Mouse (Mus musculus) stomach, embryonic 16.5 days (tissue): ENCODE measurements around the gene Rap1gap2. TPM values are rescaled to one million over a fixed set of nuclear protein-coding genes. Genes with fewer than 3 reads are reported as not detected.
A peak's percentile ranks its signal among the peaks of the same experiment; 100 is the strongest.

Experiments used
- ATAC-seq: fragments of 200-750 bp; cut with Nextera tagmentation; 2 replicates; pipeline ENCODE4 v1.8.0; 2017; ENCODE audit warnings: moderate number of reproducible peaks, moderate TSS enrichment; ENCODE audit not compliant: insufficient read depth, low FRiP score
- H3K27ac ChIP-seq: fragments of 300-500 bp; sonication (generic); 2 replicates; pipeline ENCODE4 v1.5.1; 2014; ENCODE audit warnings: low read length
- H3K27me3 ChIP-seq: fragments of 300-500 bp; sonication (generic); 2 replicates; pipeline ENCODE4 v1.6.1; 2014; ENCODE audit warnings: low read length, control low read depth, mixed read lengths; ENCODE audit not compliant: control insufficient read depth, insufficient read depth
- H3K36me3 ChIP-seq: fragments of 300-500 bp; sonication (generic); 2 replicates; pipeline ENCODE4 v1.6.1; 2014; ENCODE audit warnings: low read length; ENCODE audit not compliant: control insufficient read depth, insufficient read depth
- H3K4me1 ChIP-seq: fragments of 300-500 bp; sonication (generic); 2 replicates; pipeline ENCODE4 v1.6.1; 2014; ENCODE audit warnings: low read length, control low read depth, mixed read lengths; ENCODE audit not compliant: control insufficient read depth, insufficient read depth
- H3K4me2 ChIP-seq: fragments of 300-500 bp; sonication (generic); 2 replicates; pipeline ENCODE4 v1.6.1; 2014; ENCODE audit warnings: low read depth, low read length, mixed read lengths
- H3K4me3 ChIP-seq: fragments of 300-500 bp; sonication (generic); replicated peaks from 2 replicates; pipeline ENCODE4 v1.5.1; 2014; ENCODE audit warnings: mild to moderate bottlenecking, low read length
- H3K9ac ChIP-seq: fragments of 300-500 bp; sonication (generic); 2 replicates; pipeline ENCODE4 v1.6.1; 2014; ENCODE audit warnings: low read length
- H3K9me3 ChIP-seq: fragments of 300-500 bp; sonication (generic); replicated peaks from 2 replicates; pipeline ENCODE4 v1.6.1; 2016; ENCODE audit warnings: low read length, control low read depth; ENCODE audit not compliant: control insufficient read depth
- WGBS: fragments of 180-500 bp; shearing (Covaris S2); extraction: QIAGEN DNeasy Blood & Tissue Kit; methylation state at CpG from one replicate; pipeline ENCODE4 v1.1.7; 2014; 5-methylcytosine and 5-hydroxymethylcytosine counted together
- polyA plus RNA-seq: library from polyadenylated mRNA; unstranded; fragments of >200 nt; fragmentation: Nextera tagmentation; extraction: Ambion mirVana; gene quantifications from 2 replicates; pipeline ENCODE4 v1.2.1, GENCODE M21; 2015

Rap1gap2 gene
- polyA plus RNA-seq, 1 experiment from 2014 or later, result 11.8 TPM

GRCm38 (mm10) chr11:74459651-74460050 is 151.1 kb downstream of the Rap1gap2 start:
- no peak for ATAC-seq
- no peak overlapping the region for H3K9ac ChIP-seq
- H3K9me3 ChIP-seq, result no peaks in the 10 kb centered on the region
- H3K27me3 ChIP-seq, result no peaks in the 10 kb centered on the region
- H3K27ac ChIP-seq, result no peak overlapping the region
- 80% methylated on average over 8 of the region's 8 CpGs for WGBS
- H3K4me2 ChIP-seq, result no peak overlapping the region
- H3K4me3 ChIP-seq, result no peak overlapping the region
- H3K36me3 ChIP-seq, result no peaks in the 10 kb centered on the region
- peaks cover 9% of the 10 kb centered on the region; the same call in 1 of the 2 replicates for H3K4me1 ChIP-seq

GRCm38 (mm10) chr11:74458400-74458799 is 152.3 kb downstream of the Rap1gap2 start:
- 76% methylated on average over 3 of the region's 3 CpGs for WGBS
- no peaks in the 10 kb centered on the region for H3K9me3 ChIP-seq
- ATAC-seq, result no peak

GRCm38 (mm10) chr11:74457194-74457593 is 153.5 kb downstream of the Rap1gap2 start:
- no peaks in the 10 kb centered on the region for H3K9me3 ChIP-seq
- no peaks in the 10 kb centered on the region for H3K4me1 ChIP-seq
- ATAC-seq, result no peak
- no peak overlapping the region for H3K4me2 ChIP-seq
- WGBS, result 63% methylated on average over 10 of the region's 10 CpGs
- H3K36me3 ChIP-seq, result no peaks in the 10 kb centered on the region
- no peak overlapping the region for H3K9ac ChIP-seq
- no peak overlapping the region for H3K4me3 ChIP-seq
- H3K27ac ChIP-seq, result no peak overlapping the region
- H3K27me3 ChIP-seq, result no peaks in the 10 kb centered on the region

More at GRCm38 (mm10) chr11:74458400-74458799, 152.3 kb downstream of the Rap1gap2 start:
- H3K27ac ChIP-seq, result no peak overlapping the region
- H3K4me1 ChIP-seq, result peaks cover 2% of the 10 kb centered on the region; the same call in 1 of the 2 replicates
- no peaks in the 10 kb centered on the region for H3K36me3 ChIP-seq
- no peak overlapping the region for H3K4me2 ChIP-seq
- no peaks in the 10 kb centered on the region for H3K27me3 ChIP-seq
- no peak overlapping the region for H3K4me3 ChIP-seq
- H3K9ac ChIP-seq, result no peak overlapping the region

GRCm38 (mm10) chr11:74448556-74448955 is 162.2 kb downstream of the Rap1gap2 start:
- H3K9me3 ChIP-seq, result 0 out of 2 replicates have a peak, but pooled peaks cover 4% of the 10 kb centered on the region
- no peak overlapping the region for H3K4me2 ChIP-seq
- H3K36me3 ChIP-seq, result no peaks in the 10 kb centered on the region
- no peaks in the 10 kb centered on the region for H3K27me3 ChIP-seq
- H3K4me1 ChIP-seq, result no peaks in the 10 kb centered on the region
- no peak overlapping the region for H3K9ac ChIP-seq
- H3K27ac ChIP-seq, result no peak overlapping the region
- 66% methylated on average over 4 of the region's 4 CpGs for whole genome bisulfite sequencing
- no peak for ATAC-seq
- no peak overlapping the region for H3K4me3 ChIP-seq

- Histone ChIP-seq H3K36me3 (no peaks in the 10 kb centered on the region), H3K9me3 (0 out of 2 replicates have a peak, but pooled peaks cover 4% of the 10 kb centered on the region), H3K27me3 (no peaks in the 10 kb centered on the region), H3K4me1 (no peaks in the 10 kb centered on the region), H3K9ac (no peak overlapping the region), H3K27ac (no peak overlapping the region), H3K4me2 (no peak overlapping the region), H3K4me3 (no peak overlapping the region)
- 83% methylated on average over 6 of the region's 6 CpGs for WGBS
- peak; percentile 21; the same call in 1 of the 2 replicates for ATAC-seq
Observed at GRCm38 (mm10) chr11:74447991-74448403, 162.7 kb downstream of the Rap1gap2 start.

GRCm38 (mm10) chr11:74445591-74445990 is 165.1 kb downstream of the Rap1gap2 start:
- Histone ChIP-seq H3K27ac (no peak overlapping the region), H3K36me3 (no peaks in the 10 kb centered on the region), H3K27me3 (no peaks in the 10 kb centered on the region), H3K9me3 (0 out of 2 replicates have a peak, but pooled peaks cover 4% of the 10 kb centered on the region), H3K9ac (no peak overlapping the region), H3K4me2 (no peak overlapping the region), H3K4me3 (no peak overlapping the region), H3K4me1 (peaks cover 3% of the 10 kb centered on the region; the same call in 1 of the 2 replicates)
- ATAC-seq, result no peak
- 77% methylated on average over 3 of the region's 3 CpGs for WGBS

- Histone ChIP-seq H3K4me1 (peaks cover 4% of the 10 kb centered on the region; the same call in 1 of the 2 replicates), H3K36me3 (no peaks in the 10 kb centered on the region), H3K4me2 (no peak overlapping the region), H3K9ac (no peak overlapping the region), H3K27me3 (no peaks in the 10 kb centered on the region), H3K4me3 (no peak overlapping the region), H3K27ac (no peak overlapping the region), H3K9me3 (0 out of 2 replicates have a peak, but pooled peaks cover 4% of the 10 kb centered on the region)
- no peak for ATAC-seq
- 68% methylated on average over 5 of the region's 5 CpGs for WGBS
Observed at GRCm38 (mm10) chr11:74443924-74444256, 166.8 kb downstream of the Rap1gap2 start.

- Histone ChIP-seq H3K27me3 (no peaks in the 10 kb centered on the region), H3K9me3 (0 out of 2 replicates have a peak, but pooled peaks cover 4% of the 10 kb centered on the region), H3K4me2 (no peak overlapping the region), H3K9ac (no peak overlapping the region), H3K4me1 (peaks cover 8% of the 10 kb centered on the region; the same call in 1 of the 2 replicates), H3K27ac (no peak overlapping the region), H3K36me3 (no peaks in the 10 kb centered on the region), H3K4me3 (no peak overlapping the region)
- no peak for ATAC-seq
- 52% methylated on average over 6 of the region's 6 CpGs for WGBS
Observed at GRCm38 (mm10) chr11:74443147-74443923, 167.4 kb downstream of the Rap1gap2 start.

GRCm38 (mm10) chr11:74442396-74442795 is 168.3 kb downstream of the Rap1gap2 start:
- Histone ChIP-seq H3K4me1 (peaks cover 8% of the 10 kb centered on the region; the same call in 1 of the 2 replicates), H3K9me3 (0 out of 2 replicates have a peak, but pooled peaks cover 4% of the 10 kb centered on the region), H3K4me2 (no peak overlapping the region), H3K36me3 (no peaks in the 10 kb centered on the region), H3K4me3 (no peak overlapping the region), H3K27me3 (no peaks in the 10 kb centered on the region), H3K9ac (no peak overlapping the region), H3K27ac (no peak overlapping the region)
- WGBS, result 63% methylated on average over 4 of the region's 4 CpGs
- no peak for ATAC-seq
